Mouse (Mus musculus): Measurements from ENCODE around the gene Tvp23a. TPM values are rescaled to one million over a fixed set of nuclear protein-coding genes. Genes with fewer than 3 reads are reported as not detected.

Tvp23a gene
- polyA plus RNA-seq, 1 experiment from 2014 or later: 4.6 TPM

GRCm38 (mm10) chr16:10487895-10488493 lies 40.8 kb upstream of the Tvp23a start:
- Histone ChIP-seq H3K4me3 (ENCODE audit: low read depth, low read length) (no peak overlapping the region), H3K9ac (ENCODE audit: low read depth, low read length) (no peak overlapping the region), H3K4me2 (no peak overlapping the region), H3K36me3 (ENCODE audit: control insufficient read depth, insufficient read depth, low read length) (no peaks in the 10 kb centered on the region), H3K27me3 (replicated peaks; ENCODE audit: control insufficient read depth, insufficient read depth, low read length) (peaks cover 18% of the 10 kb centered on the region), H3K4me1 (replicated peaks; ENCODE audit: control insufficient read depth, insufficient read depth, low read length) (no peaks in the 10 kb centered on the region), H3K27ac (ENCODE audit: low read depth, low read length) (no peak overlapping the region), H3K9me3 (ENCODE audit: control insufficient read depth, low read length) (no peaks in the 10 kb centered on the region)
- 80% methylated on average over 8 of the region's 8 CpGs for WGBS
- DNase-seq (ENCODE audit: low spot score): no peak
- ATAC-seq (replicated peaks; ENCODE audit: low FRiP score): no peak

GRCm38 (mm10) chr16:10486993-10487392 lies 39.8 kb upstream of the Tvp23a start:
- H3K4me2 ChIP-seq: no peak overlapping the region
- no peak for DNase-seq (ENCODE audit: low spot score)
- no peak overlapping the region for H3K27ac ChIP-seq (ENCODE audit: low read depth, low read length)
- no peaks in the 10 kb centered on the region for H3K4me1 ChIP-seq (replicated peaks; ENCODE audit: control insufficient read depth, insufficient read depth, low read length)
- 70% methylated on average over 3 of the region's 3 CpGs for WGBS
- H3K9me3 ChIP-seq (ENCODE audit: control insufficient read depth, low read length): no peaks in the 10 kb centered on the region
- ATAC-seq (replicated peaks; ENCODE audit: low FRiP score): no peak
- no peak overlapping the region for H3K9ac ChIP-seq (ENCODE audit: low read depth, low read length)
- no peaks in the 10 kb centered on the region for H3K36me3 ChIP-seq (ENCODE audit: control insufficient read depth, insufficient read depth, low read length)
- no peak overlapping the region for H3K4me3 ChIP-seq (ENCODE audit: low read depth, low read length)
- peaks cover 18% of the 10 kb centered on the region for H3K27me3 ChIP-seq (replicated peaks; ENCODE audit: control insufficient read depth, insufficient read depth, low read length)

GRCm38 (mm10) chr16:10482343-10482742 lies 35.2 kb upstream of the Tvp23a start:
- Histone ChIP-seq H3K27me3 (replicated peaks; ENCODE audit: control insufficient read depth, insufficient read depth, low read length) (no peaks in the 10 kb centered on the region), H3K36me3 (ENCODE audit: control insufficient read depth, insufficient read depth, low read length) (no peaks in the 10 kb centered on the region), H3K9me3 (ENCODE audit: control insufficient read depth, low read length) (no peaks in the 10 kb centered on the region), H3K27ac (ENCODE audit: low read depth, low read length) (no peak overlapping the region), H3K4me3 (ENCODE audit: low read depth, low read length) (no peak overlapping the region), H3K4me1 (replicated peaks; ENCODE audit: control insufficient read depth, insufficient read depth, low read length) (no peaks in the 10 kb centered on the region), H3K4me2 (no peak overlapping the region), H3K9ac (ENCODE audit: low read depth, low read length) (no peak overlapping the region)
- WGBS: 59% methylated on average over 4 of the region's 4 CpGs
- ATAC-seq (replicated peaks; ENCODE audit: low FRiP score) (no peak), DNase-seq (ENCODE audit: low spot score) (no peak)

GRCm38 (mm10) chr16:10479857-10480256 lies 32.7 kb upstream of the Tvp23a start, which contains the start of gene Ciita:
Gene Ciita (plus strand): TSS chr16:10480059.
- no peaks in the 10 kb centered on the region for H3K4me1 ChIP-seq (replicated peaks; ENCODE audit: control insufficient read depth, insufficient read depth, low read length)
- H3K4me2 ChIP-seq: no peak within 1 kb of the TSS
- DNase-seq (ENCODE audit: low spot score) (no peak), ATAC-seq (replicated peaks; ENCODE audit: low FRiP score) (no peak)
- H3K27ac ChIP-seq (ENCODE audit: low read depth, low read length): no peak within 1 kb of the TSS
- WGBS: 67% methylated on average over 5 of the region's 5 CpGs
- no peaks in the 10 kb centered on the region for H3K36me3 ChIP-seq (ENCODE audit: control insufficient read depth, insufficient read depth, low read length)
- H3K4me3 ChIP-seq (ENCODE audit: low read depth, low read length): no peak within 1 kb of the TSS
- H3K9me3 ChIP-seq (ENCODE audit: control insufficient read depth, low read length): no peaks in the 10 kb centered on the region
- H3K27me3 ChIP-seq (replicated peaks; ENCODE audit: control insufficient read depth, insufficient read depth, low read length): no peaks in the 10 kb centered on the region
- H3K9ac ChIP-seq (ENCODE audit: low read depth, low read length): no peak within 1 kb of the TSS

- Histone ChIP-seq H3K27me3 (replicated peaks; ENCODE audit: control insufficient read depth, insufficient read depth, low read length) (no peaks in the 10 kb centered on the region), H3K36me3 (ENCODE audit: control insufficient read depth, insufficient read depth, low read length) (no peaks in the 10 kb centered on the region), H3K9me3 (ENCODE audit: control insufficient read depth, low read length) (no peaks in the 10 kb centered on the region), H3K4me2 (no peak overlapping the region), H3K4me3 (ENCODE audit: low read depth, low read length) (no peak overlapping the region), H3K27ac (ENCODE audit: low read depth, low read length) (no peak overlapping the region), H3K9ac (ENCODE audit: low read depth, low read length) (no peak overlapping the region), H3K4me1 (replicated peaks; ENCODE audit: control insufficient read depth, insufficient read depth, low read length) (no peaks in the 10 kb centered on the region)
- 61% methylated on average over 2 of the region's 2 CpGs for WGBS
- DNase-seq (ENCODE audit: low spot score): no peak
- no peak for ATAC-seq (replicated peaks; ENCODE audit: low FRiP score)
These were observed 28.8 kb upstream of the Tvp23a start for GRCm38 (mm10) chr16:10475919-10476318.

GRCm38 (mm10) chr16:10474956-10475355 lies 27.8 kb upstream of the Tvp23a start:
- Histone ChIP-seq H3K4me2 (no peak overlapping the region), H3K9me3 (ENCODE audit: control insufficient read depth, low read length) (no peaks in the 10 kb centered on the region), H3K4me1 (replicated peaks; ENCODE audit: control insufficient read depth, insufficient read depth, low read length) (no peaks in the 10 kb centered on the region), H3K27ac (ENCODE audit: low read depth, low read length) (no peak overlapping the region), H3K9ac (ENCODE audit: low read depth, low read length) (no peak overlapping the region), H3K36me3 (ENCODE audit: control insufficient read depth, insufficient read depth, low read length) (no peaks in the 10 kb centered on the region), H3K27me3 (replicated peaks; ENCODE audit: control insufficient read depth, insufficient read depth, low read length) (no peaks in the 10 kb centered on the region), H3K4me3 (ENCODE audit: low read depth, low read length) (no peak overlapping the region)
- DNase-seq (ENCODE audit: low spot score): no peak
- no peak for ATAC-seq (replicated peaks; ENCODE audit: low FRiP score)
- WGBS: 59% methylated on average over 3 of the region's 3 CpGs

- H3K4me3 ChIP-seq (ENCODE audit: low read depth, low read length): no peak overlapping the region
- no peak overlapping the region for H3K27ac ChIP-seq (ENCODE audit: low read depth, low read length)
- WGBS: 83% methylated on average over 3 of the region's 3 CpGs
- no peaks in the 10 kb centered on the region for H3K27me3 ChIP-seq (replicated peaks; ENCODE audit: control insufficient read depth, insufficient read depth, low read length)
- no peak overlapping the region for H3K9ac ChIP-seq (ENCODE audit: low read depth, low read length)
- DNase-seq (ENCODE audit: low spot score): no peak
- ATAC-seq (replicated peaks; ENCODE audit: low FRiP score): no peak
- H3K4me2 ChIP-seq: no peak overlapping the region
- H3K9me3 ChIP-seq (ENCODE audit: control insufficient read depth, low read length): no peaks in the 10 kb centered on the region
- no peaks in the 10 kb centered on the region for H3K4me1 ChIP-seq (replicated peaks; ENCODE audit: control insufficient read depth, insufficient read depth, low read length)
- H3K36me3 ChIP-seq (ENCODE audit: control insufficient read depth, insufficient read depth, low read length): no peaks in the 10 kb centered on the region
These were observed 24.8 kb upstream of the Tvp23a start for GRCm38 (mm10) chr16:10471950-10472349.

- 82% methylated on average over 1 of the region's 1 CpGs for WGBS
- no peak overlapping the region for H3K9ac ChIP-seq (ENCODE audit: low read depth, low read length)
- H3K4me2 ChIP-seq: no peak overlapping the region
- DNase-seq (ENCODE audit: low spot score) (no peak), ATAC-seq (replicated peaks; ENCODE audit: low FRiP score) (no peak)
- no peak overlapping the region for H3K27ac ChIP-seq (ENCODE audit: low read depth, low read length)
- no peaks in the 10 kb centered on the region for H3K4me1 ChIP-seq (replicated peaks; ENCODE audit: control insufficient read depth, insufficient read depth, low read length)
- H3K9me3 ChIP-seq (ENCODE audit: control insufficient read depth, low read length): no peaks in the 10 kb centered on the region
- H3K4me3 ChIP-seq (ENCODE audit: low read depth, low read length): no peak overlapping the region
- H3K27me3 ChIP-seq (replicated peaks; ENCODE audit: control insufficient read depth, insufficient read depth, low read length): no peaks in the 10 kb centered on the region
- H3K36me3 ChIP-seq (ENCODE audit: control insufficient read depth, insufficient read depth, low read length): no peaks in the 10 kb centered on the region
These were observed 21.0 kb upstream of the Tvp23a start for GRCm38 (mm10) chr16:10468201-10468600.

- Histone ChIP-seq H3K4me2 (no peak overlapping the region), H3K4me3 (ENCODE audit: low read depth, low read length) (no peak overlapping the region), H3K27ac (ENCODE audit: low read depth, low read length) (no peak overlapping the region), H3K36me3 (ENCODE audit: control insufficient read depth, insufficient read depth, low read length) (no peaks in the 10 kb centered on the region), H3K27me3 (replicated peaks; ENCODE audit: control insufficient read depth, insufficient read depth, low read length) (no peaks in the 10 kb centered on the region), H3K4me1 (replicated peaks; ENCODE audit: control insufficient read depth, insufficient read depth, low read length) (no peaks in the 10 kb centered on the region), H3K9ac (ENCODE audit: low read depth, low read length) (no peak overlapping the region), H3K9me3 (ENCODE audit: control insufficient read depth, low read length) (no peaks in the 10 kb centered on the region)
- 41% methylated on average over 11 of the region's 11 CpGs for WGBS
- ATAC-seq (replicated peaks; ENCODE audit: low FRiP score): no peak
- DNase-seq (ENCODE audit: low spot score): no peak
These were observed 20.4 kb upstream of the Tvp23a start for GRCm38 (mm10) chr16:10467391-10468107.
